Mouse (Mus musculus) kidney, embryonic 16.5 days (tissue): ENCODE data around the gene Npas2. TPM values are rescaled to one million over a fixed set of nuclear protein-coding genes. Genes with fewer than 3 reads are reported as not detected.

Source experiments
- ATAC-seq: fragments of 200-750 bp; cut with Nextera tagmentation; 2 replicates; pipeline ENCODE4 v1.8.0; 2017; ENCODE audit warnings: moderate TSS enrichment; ENCODE audit not compliant: low FRiP score, low TSS enrichment
- H3K27ac ChIP-seq: fragments of 300-500 bp; sonication (generic); 2 replicates; pipeline ENCODE4 v1.5.1; 2014; ENCODE audit warnings: low read length
- H3K27me3 ChIP-seq: fragments of 300-500 bp; sonication (generic); 2 replicates; pipeline ENCODE4 v1.6.1; 2014; ENCODE audit warnings: low read length, control low read depth, mixed read lengths; ENCODE audit not compliant: insufficient read depth
- H3K36me3 ChIP-seq: fragments of 300-500 bp; sonication (generic); 2 replicates; pipeline ENCODE4 v1.6.1; 2014; ENCODE audit warnings: low read length, control low read depth, mixed read lengths; ENCODE audit not compliant: insufficient read depth
- H3K4me1 ChIP-seq: fragments of 300-500 bp; sonication (generic); 2 replicates; pipeline ENCODE4 v1.6.1; 2014; ENCODE audit warnings: low read length, control low read depth, mixed read lengths; ENCODE audit not compliant: insufficient read depth
- H3K4me2 ChIP-seq: fragments of 300-500 bp; sonication (generic); replicated peaks from 2 replicates; pipeline ENCODE4 v1.6.1; 2014; ENCODE audit warnings: low read depth, low read length
- H3K4me3 ChIP-seq: fragments of 300-500 bp; sonication (generic); 2 replicates; pipeline ENCODE4 v1.5.1; 2014; ENCODE audit warnings: mild to moderate bottlenecking, low read length
- H3K9ac ChIP-seq: fragments of 300-500 bp; sonication (generic); replicated peaks from 2 replicates; pipeline ENCODE4 v1.6.1; 2014; ENCODE audit warnings: low read length
- H3K9me3 ChIP-seq: fragments of 300-500 bp; sonication (generic); 2 replicates; pipeline ENCODE4 v1.6.1; 2016; ENCODE audit warnings: low read length, control low read depth
- WGBS: fragments of 180-500 bp; shearing (Covaris S2); extraction: QIAGEN DNeasy Blood & Tissue Kit; methylation state at CpG from one replicate; pipeline ENCODE4 v1.1.7; 2014; 5-methylcytosine and 5-hydroxymethylcytosine counted together
- microRNA-seq: library from miRNA; unstranded; fragments of <30 nt; microRNA quantifications from one replicate; pipeline ENCODE4, GENCODE M21; 2016
- polyA plus RNA-seq: library from polyadenylated mRNA; unstranded; fragments of >200 nt; fragmentation: Nextera tagmentation; extraction: Ambion mirVana; gene quantifications from 2 replicates; pipeline ENCODE4 v1.2.1, GENCODE M21; 2015

Npas2 gene
- polyA plus RNA-seq, 1 experiment from 2014 or later: 0.69 TPM

- no peaks in the 10 kb centered on the region for H3K27me3 ChIP-seq
- H3K9me3 ChIP-seq: no peaks in the 10 kb centered on the region
- no peak overlapping the region for H3K4me3 ChIP-seq
- ATAC-seq: no peak
- H3K9ac ChIP-seq: no peak overlapping the region
- H3K36me3 ChIP-seq: no peaks in the 10 kb centered on the region
- WGBS: 47% methylated on average over 7 of the region's 7 CpGs
- peaks cover 14% of the 10 kb centered on the region; the same call in 1 of the 2 replicates for H3K4me1 ChIP-seq
- no peak overlapping the region for H3K4me2 ChIP-seq
- H3K27ac ChIP-seq: no peak overlapping the region
These were observed 215.1 kb downstream of the Npas2 start for GRCm38 (mm10) chr1:39408668-39409067.

GRCm38 (mm10) chr1:39410085-39410821 is 216.7 kb downstream of the Npas2 start:
- Histone ChIP-seq H3K9me3 (0 out of 2 replicates have a peak, but pooled peaks cover 3% of the 10 kb centered on the region), H3K4me1 (peaks cover 14% of the 10 kb centered on the region; the same call in 1 of the 2 replicates), H3K9ac (no peak overlapping the region), H3K27me3 (no peaks in the 10 kb centered on the region), H3K27ac (0 out of 2 replicates have a peak overlapping the region, but pooled peaks have one; percentile 16), H3K4me3 (no peak overlapping the region), H3K4me2 (peak overlapping the region; percentile 19; the same call in 1 of the 2 replicates), H3K36me3 (no peaks in the 10 kb centered on the region)
- ATAC-seq: peak; percentile 40; the same call in 1 of the 2 replicates
- WGBS: 47% methylated on average over 19 of the region's 19 CpGs

Small RNAs within 50 kb of the gene (microRNA-seq; reads per million reads assigned to microRNA genes)
- gene Mir6349: not detected

Other genes starting within 250 kb of the Npas2 start
- 165 and 172 TPM in 2 replicates for gene Pdcl3, start 208.1 kb upstream of the Npas2 start, polyA plus RNA-seq
- 464 and 479 TPM in 2 replicates for gene Rpl31, start 174.1 kb downstream of the Npas2 start, polyA plus RNA-seq